In the genomic region with DNA sequence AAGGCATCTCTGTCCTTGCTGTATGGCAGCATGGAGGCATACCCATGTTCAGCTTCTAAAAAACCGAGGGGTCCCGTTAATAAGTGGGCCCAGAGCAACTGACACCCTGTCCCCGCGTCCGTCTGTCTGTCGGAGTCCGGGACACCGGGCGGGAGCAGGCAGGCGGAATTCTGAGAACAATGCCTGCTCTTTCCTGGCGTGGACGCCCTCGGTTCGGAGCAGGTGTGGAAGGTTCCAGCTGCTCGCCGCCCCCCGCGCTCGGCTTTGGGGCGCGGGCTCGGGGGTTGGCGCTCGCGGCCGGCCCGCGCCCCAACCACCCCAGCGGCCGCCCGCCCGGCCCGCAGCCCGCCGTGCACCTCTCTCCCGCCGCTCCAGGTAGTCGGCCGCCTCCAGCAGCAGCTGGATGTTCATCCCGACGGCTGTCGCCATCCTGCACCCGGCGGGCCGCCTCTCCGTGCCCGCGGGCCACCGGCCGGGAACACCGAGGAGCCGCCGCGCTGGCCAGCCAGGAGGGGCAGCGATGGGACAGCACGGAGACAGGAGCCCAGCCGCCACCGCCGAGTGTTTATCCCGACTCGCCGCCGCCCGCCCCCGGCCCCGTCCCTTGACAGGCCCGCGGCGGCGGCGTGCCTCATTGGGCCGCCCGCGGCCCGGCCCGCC, we compare ENCODE assay signal across 7 mouse cellular contexts. TPM values are rescaled to one million over a fixed set of nuclear protein-coding genes. Genes with fewer than 3 reads are reported as not detected.
DNase-seq lines count a peak whose midpoint lies in the region; ATAC-seq and TF ChIP-seq lines count a peak whose summit lies in the region.

Gene Mxd1 (minus strand): TSS at position 582 of the 660 bp plus-strand sequence.

- no peak for ATAC-seq in erythroid progenitor cell, adult 5-6 weeks (replicated peaks; ENCODE audit: low FRiP score, poor library complexity, severe bottlenecking)

- H3K4me3 ChIP-seq in liver, adult 2 months (ENCODE audit: insufficient read depth, low read depth, low read length): peak within 1 kb of the TSS; percentile 83
- peak within 1 kb of the TSS; percentile 96 for H3K4me3 ChIP-seq in midbrain, embryonic 10.5 days

- no peaks in the 10 kb centered on the region for H3K27me3 ChIP-seq in liver, adult 2 months (ENCODE audit: control insufficient read depth, insufficient read depth, low read length)
- H3K27me3 ChIP-seq in midbrain, embryonic 10.5 days (ENCODE audit: low read depth, poor library complexity, severe bottlenecking): no peaks in the 10 kb centered on the region

- peaks cover 4% of the 10 kb centered on the region; the same call in 1 of the 2 replicates for H3K36me3 ChIP-seq in liver, adult 2 months (ENCODE audit: control insufficient read depth, insufficient read depth, low read length)
- H3K36me3 ChIP-seq in midbrain, embryonic 10.5 days: peaks cover 29% of the 10 kb centered on the region

- TF ChIP-seq POLR2A in liver, adult 2 months (IDR thresholded peaks at IDR 0.05; ENCODE audit: extremely low read depth, insufficient read depth, low read length): peak; percentile 92

- under 1% methylated on average over 72 of the region's 76 CpGs for WGBS in liver, adult 2 months
- WGBS in midbrain, embryonic 10.5 days: under 1% methylated on average over 68 of the region's 76 CpGs

- peak within 1 kb of the TSS; percentile 81 for H3K27ac ChIP-seq in liver, adult 2 months (replicated peaks; ENCODE audit: insufficient read depth, low read depth, low read length)
- peak within 1 kb of the TSS; percentile 84 for H3K27ac ChIP-seq in midbrain, embryonic 10.5 days (replicated peaks)

- TF ChIP-seq CTCF in liver, adult 2 months (IDR thresholded peaks at IDR 0.05; ENCODE audit: low read depth, low read length): no peak

- DNase-seq in liver, adult 2 months (ENCODE audit: extremely low read depth, low read depth, low spot score): no peak
- no peak for DNase-seq in liver
- DNase-seq in adipocyte (ENCODE audit: low spot score): peak; percentile 25
- DNase-seq in layer of hippocampus, postnatal 14 days (ENCODE audit: low spot score in 2 of 2): no peak
- no peak for DNase-seq in midbrain, embryonic 10.5 days (ENCODE audit: low spot score)
- DNase-seq in spleen, adult 18-20 months: no peak

- peak within 1 kb of the TSS; percentile 89 for H3K9ac ChIP-seq in liver, adult 2 months (ENCODE audit: low read depth, low read length)

- peaks cover 12% of the 10 kb centered on the region for H3K4me1 ChIP-seq in liver, adult 2 months (ENCODE audit: control insufficient read depth, insufficient read depth, low read length)
- H3K4me1 ChIP-seq in midbrain, embryonic 10.5 days: peaks cover 29% of the 10 kb centered on the region

- H3K79me2 ChIP-seq in liver, adult 2 months (ENCODE audit: control insufficient read depth, insufficient read depth, low read length): peaks cover 4% of the 10 kb centered on the region; the same call in 1 of the 2 replicates

- H3K9me3 ChIP-seq in midbrain, embryonic 10.5 days (replicated peaks): no peaks in the 10 kb centered on the region

RNA-seq across cellular contexts. Expression of gene Mxd1, which starts in this region (rescaled TPM):
- 2.0 and 2.6 TPM in 2 replicates for total RNA-seq in liver, adult 2 months (2014; rRNA removed)
- 2.7 and 2.8 TPM in 2 replicates for polyA plus RNA-seq in liver, adult 2 months (2012; rRNA removed)
- total RNA-seq in erythroid progenitor cell, adult 5-6 weeks (2015; ENCODE audit: low replicate concordance): 120 and 125 TPM in 2 replicates
- total RNA-seq in erythroid progenitor cell, adult 5-6 weeks (2017; ENCODE audit: low replicate concordance): 150 and 170 TPM in 2 replicates
- 10 to 100 TPM; 16.9 to 17.7 TPM for total RNA-seq in layer of hippocampus, postnatal 14 days (2021)
- 9.1 and 15.3 TPM in 2 replicates for polyA plus RNA-seq in midbrain, embryonic 10.5 days (2016; fragmentation: Nextera tagmentation; extraction: Ambion mirVana)

Comparison
In these comparisons a context has a peak if more than half of its experiments do, and no peak if none do; other contexts are left out.
1. RNA of gene Mxd1 (total RNA-seq): 120 to 170 TPM in erythroid progenitor cell, adult 5-6 weeks; 16.9 to 17.7 TPM in layer of hippocampus, postnatal 14 days and 2.0 to 2.6 TPM in liver, adult 2 months; every median in the first group is over 4 times any median in the second.